Mouse (Mus musculus): ENCODE measurements around the gene Sec63.

Sec63 gene

DNA sequence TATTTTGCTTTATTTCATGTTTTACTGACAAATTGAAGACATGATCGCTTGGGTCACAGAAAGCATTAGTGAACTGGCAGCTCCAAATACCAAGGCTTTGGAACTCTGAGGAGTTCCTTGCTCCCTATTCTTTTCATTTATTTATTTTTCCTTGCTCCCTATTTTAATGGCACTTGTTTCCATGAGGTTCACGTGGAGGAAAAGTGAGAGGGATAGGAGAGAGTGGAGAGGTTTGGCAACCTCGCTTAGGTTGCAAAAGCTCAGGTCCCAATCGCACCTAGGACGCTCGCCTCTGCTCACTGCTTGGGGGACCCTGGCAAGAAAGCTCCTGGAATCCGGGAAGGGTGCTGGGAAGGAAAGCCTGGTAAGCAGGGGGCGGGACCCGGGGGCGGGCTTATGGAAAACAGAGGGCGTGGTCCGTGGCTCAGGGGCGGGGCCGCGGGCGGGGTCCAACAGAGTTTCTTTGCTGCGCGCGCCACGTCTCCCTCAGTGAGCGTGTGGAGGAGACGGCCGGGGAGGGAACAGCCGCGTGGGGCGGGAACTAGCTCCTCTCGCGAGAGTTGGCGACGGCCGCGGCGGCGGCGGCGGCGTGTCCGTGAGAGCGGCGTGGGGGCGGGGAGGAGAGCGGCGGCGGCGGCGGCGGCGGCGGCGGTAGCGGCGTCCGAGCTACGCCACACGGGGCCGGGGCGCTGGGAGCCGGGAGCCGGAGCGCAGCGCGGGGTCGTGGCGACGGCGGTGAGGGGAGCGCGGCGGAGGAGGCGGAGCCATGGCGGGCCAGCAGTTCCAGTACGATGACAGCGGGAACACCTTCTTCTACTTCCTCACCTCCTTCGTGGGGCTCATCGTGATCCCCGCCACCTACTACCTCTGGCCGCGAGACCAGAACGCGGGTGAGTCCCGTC lies at the start of gene Sec63:
Sec63 (plus strand) TSS at position 498 of the 902 bp plus-strand sequence.
- peak within 1 kb of the TSS; percentile 96 for H3K4me3 ChIP-seq (replicated peaks; ENCODE audit: low read length)
- H3K4me1 ChIP-seq (replicated peaks; ENCODE audit: low read depth, low read length), result peaks cover 32% of the 10 kb centered on the region
- no peaks in the 10 kb centered on the region for H3K36me3 ChIP-seq (ENCODE audit: insufficient read depth, low read length)
- no peak for TF ChIP-seq NANOG (IDR thresholded peaks at IDR 0.05; ENCODE audit: borderline replicate concordance, low read length)
- no peak for TF ChIP-seq CTCF (conservative IDR thresholded peaks at IDR 0.05; ENCODE audit: low read length)
- no peak for TF ChIP-seq POU5F1 (IDR thresholded peaks at IDR 0.05; ENCODE audit: borderline replicate concordance, low read length)
- H3K27me3 ChIP-seq (ENCODE audit: insufficient read depth, low read length), result no peaks in the 10 kb centered on the region
- H3K9me3 ChIP-seq (ENCODE audit: low read length), result peaks cover 4% of the 10 kb centered on the region; the same call in 1 of the 2 replicates

DNA sequence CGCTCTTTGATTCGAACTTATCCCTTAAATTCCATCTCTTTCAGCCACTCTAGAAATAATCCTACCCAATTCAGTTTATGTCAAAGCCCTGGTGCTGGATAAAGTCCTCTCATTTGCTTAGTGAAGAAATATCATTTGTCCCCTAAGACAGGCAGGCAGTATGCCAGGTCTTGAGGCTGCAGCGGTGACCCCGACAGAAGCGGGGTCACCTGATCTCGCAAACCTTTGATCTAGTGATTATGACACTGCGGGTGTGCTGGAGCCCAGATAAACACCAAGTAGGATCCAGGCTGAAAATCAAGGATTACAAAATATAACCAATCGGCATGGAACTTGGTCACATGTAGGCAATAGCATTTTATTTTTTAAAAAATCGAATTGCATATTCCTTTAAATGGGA lies 46.6 kb upstream of the Sec63 start:
- peaks cover 22% of the 10 kb centered on the region for H3K4me1 ChIP-seq (replicated peaks; ENCODE audit: low read depth, low read length)
- H3K36me3 ChIP-seq (ENCODE audit: insufficient read depth, low read length), result no peaks in the 10 kb centered on the region
- H3K4me3 ChIP-seq (replicated peaks; ENCODE audit: low read length), result no peak overlapping the region
- TF ChIP-seq POU5F1 (IDR thresholded peaks at IDR 0.05; ENCODE audit: borderline replicate concordance, low read length), result no peak
- no peak for TF ChIP-seq NANOG (IDR thresholded peaks at IDR 0.05; ENCODE audit: borderline replicate concordance, low read length)
- TF ChIP-seq CTCF (conservative IDR thresholded peaks at IDR 0.05; ENCODE audit: low read length), result no peak
- peaks cover 3% of the 10 kb centered on the region; the same call in 1 of the 2 replicates for H3K9me3 ChIP-seq (ENCODE audit: low read length)
- H3K27me3 ChIP-seq (ENCODE audit: insufficient read depth, low read length), result peaks cover 18% of the 10 kb centered on the region

DNA sequence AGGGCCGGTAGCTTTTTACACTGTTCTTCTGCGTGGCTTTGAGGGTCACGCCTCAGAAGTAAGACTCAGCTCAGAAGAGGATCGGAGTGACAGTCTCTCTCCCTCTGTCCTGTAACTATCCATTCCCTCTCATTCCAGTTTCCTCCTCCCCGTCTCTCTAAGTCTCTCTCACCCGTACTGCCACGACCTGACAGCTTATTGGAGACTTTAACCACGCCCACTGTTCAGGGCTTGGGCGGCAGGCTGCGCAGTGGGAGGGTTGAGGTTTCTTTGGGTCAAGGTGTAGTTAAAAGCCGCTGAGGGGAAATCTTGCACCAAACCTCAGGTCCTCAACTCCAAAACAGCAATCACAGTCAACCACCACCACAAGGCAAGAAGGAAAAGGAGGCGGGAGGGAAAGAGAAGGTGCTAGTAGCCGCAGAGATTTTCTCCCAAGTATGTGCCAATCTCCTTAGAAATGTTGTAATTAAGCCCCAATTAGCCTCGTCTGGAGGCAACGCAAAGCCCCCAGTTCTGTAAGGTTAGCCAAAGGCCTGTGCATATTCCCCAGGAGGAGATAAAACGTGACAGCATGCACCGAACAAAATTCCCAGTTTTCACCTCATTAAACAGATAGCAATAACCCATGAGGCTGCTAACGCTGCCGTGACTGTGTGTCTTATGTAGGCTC lies 45.8 kb upstream of the Sec63 start:
- Histone ChIP-seq H3K4me1 (replicated peaks; ENCODE audit: low read depth, low read length) (peaks cover 22% of the 10 kb centered on the region), H3K27me3 (ENCODE audit: insufficient read depth, low read length) (peaks cover 18% of the 10 kb centered on the region), H3K9me3 (ENCODE audit: low read length) (no peaks in the 10 kb centered on the region), H3K4me3 (replicated peaks; ENCODE audit: low read length) (no peak overlapping the region), H3K36me3 (ENCODE audit: insufficient read depth, low read length) (no peaks in the 10 kb centered on the region)
- TF ChIP-seq CTCF (conservative IDR thresholded peaks at IDR 0.05; ENCODE audit: low read length) (no peak), NANOG (IDR thresholded peaks at IDR 0.05; ENCODE audit: borderline replicate concordance, low read length) (no peak), POU5F1 (IDR thresholded peaks at IDR 0.05; ENCODE audit: borderline replicate concordance, low read length) (no peak)

DNA sequence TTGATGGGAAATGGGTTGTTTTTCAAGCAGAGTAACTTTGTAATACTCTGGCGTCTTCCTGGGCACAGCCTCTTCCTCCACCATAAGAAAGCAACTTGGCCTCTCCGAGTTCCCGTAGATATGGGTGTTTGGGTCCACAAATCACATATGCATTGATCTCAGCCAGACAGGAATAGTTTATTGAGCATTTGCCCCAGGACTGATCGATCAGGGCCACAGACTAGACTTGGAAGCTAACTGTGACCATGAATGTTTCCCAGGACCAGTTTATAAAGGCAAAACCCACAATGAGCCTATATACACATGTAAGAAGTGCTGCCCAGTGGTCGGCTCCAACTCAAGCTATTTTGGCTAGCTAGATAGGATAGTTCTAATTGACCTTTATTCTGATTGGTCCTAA lies 39.2 kb upstream of the Sec63 start:
- TF ChIP-seq CTCF (conservative IDR thresholded peaks at IDR 0.05; ENCODE audit: low read length), result no peak
- no peak for TF ChIP-seq NANOG (IDR thresholded peaks at IDR 0.05; ENCODE audit: borderline replicate concordance, low read length)
- no peak for TF ChIP-seq POU5F1 (IDR thresholded peaks at IDR 0.05; ENCODE audit: borderline replicate concordance, low read length)
- Histone ChIP-seq H3K4me3 (replicated peaks; ENCODE audit: low read length) (no peak overlapping the region), H3K36me3 (ENCODE audit: insufficient read depth, low read length) (no peaks in the 10 kb centered on the region), H3K9me3 (ENCODE audit: low read length) (no peaks in the 10 kb centered on the region), H3K4me1 (replicated peaks; ENCODE audit: low read depth, low read length) (peaks cover 6% of the 10 kb centered on the region), H3K27me3 (ENCODE audit: insufficient read depth, low read length) (peaks cover 5% of the 10 kb centered on the region; the same call in 1 of the 2 replicates)

DNA sequence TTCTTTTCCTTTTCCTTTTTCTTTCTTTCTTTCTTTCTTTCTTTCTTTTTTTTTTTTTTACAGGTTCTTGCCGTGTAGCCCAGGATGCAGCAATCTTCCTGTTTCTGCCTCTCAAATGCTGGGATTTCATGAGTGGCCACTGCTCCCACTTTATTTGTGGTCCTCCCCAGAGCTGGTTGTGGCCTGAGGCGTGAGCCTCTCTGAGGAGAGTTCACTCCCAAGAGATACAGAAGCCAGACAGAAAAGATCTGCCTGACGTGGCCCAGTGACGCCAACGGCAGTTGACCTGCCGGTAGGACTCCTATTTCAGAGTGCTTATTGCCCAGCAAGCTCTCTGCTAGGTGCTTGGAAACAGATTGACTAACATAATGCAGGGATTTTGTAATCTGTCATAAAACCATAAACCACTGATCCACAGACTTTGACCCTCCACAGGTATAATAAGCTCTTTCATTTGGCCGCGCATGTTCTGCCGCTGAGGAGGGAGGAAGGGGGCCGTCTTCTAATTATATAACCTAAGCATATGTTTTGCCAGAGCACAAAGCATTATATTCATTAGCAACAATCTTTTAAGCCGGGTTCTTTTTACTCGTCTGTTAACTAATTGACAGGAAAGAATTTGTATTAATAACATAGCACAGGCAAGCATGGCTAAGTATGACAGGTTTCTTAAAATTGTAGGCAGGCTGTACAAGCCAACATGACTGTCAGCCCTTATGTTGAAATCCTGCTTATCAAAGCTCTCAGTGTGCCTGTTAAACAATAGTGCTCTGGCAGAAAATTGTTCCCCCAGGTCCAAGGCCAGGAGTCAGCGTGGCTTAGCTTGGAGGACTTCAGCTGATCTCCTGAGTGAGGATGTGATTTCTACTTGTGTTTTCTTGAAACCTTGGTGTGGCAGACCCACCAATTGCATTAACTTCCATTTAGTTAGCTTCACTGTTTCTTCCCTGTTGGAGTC lies 37.7 kb upstream of the Sec63 start:
- no peaks in the 10 kb centered on the region for H3K36me3 ChIP-seq (ENCODE audit: insufficient read depth, low read length)
- peaks cover 6% of the 10 kb centered on the region for H3K4me1 ChIP-seq (replicated peaks; ENCODE audit: low read depth, low read length)
- H3K9me3 ChIP-seq (ENCODE audit: low read length), result no peaks in the 10 kb centered on the region
- no peak for TF ChIP-seq POU5F1 (IDR thresholded peaks at IDR 0.05; ENCODE audit: borderline replicate concordance, low read length)
- H3K4me3 ChIP-seq (replicated peaks; ENCODE audit: low read length), result no peak overlapping the region
- H3K27me3 ChIP-seq (ENCODE audit: insufficient read depth, low read length), result no peaks in the 10 kb centered on the region; the same call in 1 of the 2 replicates

DNA sequence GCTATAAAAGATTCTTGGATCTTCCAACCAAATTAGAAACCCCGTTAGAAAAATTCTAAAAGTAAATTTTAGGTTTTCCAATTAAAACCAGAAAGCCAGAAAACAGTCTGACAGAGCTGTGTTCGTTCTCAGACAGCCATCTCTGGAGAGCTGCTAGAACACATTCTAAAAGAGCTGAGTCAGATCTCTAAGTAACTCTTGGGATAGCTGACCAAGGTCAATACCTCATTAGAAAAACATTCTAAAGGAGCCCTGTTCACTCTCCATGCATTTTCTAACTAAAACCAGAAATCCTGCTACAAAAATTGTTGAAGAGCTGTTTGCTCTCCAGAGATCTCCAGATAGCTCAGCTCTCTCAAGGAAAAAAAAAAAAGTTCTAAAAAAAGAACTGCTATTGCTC lies 31.7 kb upstream of the Sec63 start:
- TF ChIP-seq POU5F1 (IDR thresholded peaks at IDR 0.05; ENCODE audit: borderline replicate concordance, low read length) (no peak), CTCF (conservative IDR thresholded peaks at IDR 0.05; ENCODE audit: low read length) (no peak), NANOG (IDR thresholded peaks at IDR 0.05; ENCODE audit: borderline replicate concordance, low read length) (no peak)
- no peaks in the 10 kb centered on the region for H3K9me3 ChIP-seq (ENCODE audit: low read length)
- no peaks in the 10 kb centered on the region for H3K36me3 ChIP-seq (ENCODE audit: insufficient read depth, low read length)
- peaks cover 6% of the 10 kb centered on the region; the same call in 1 of the 2 replicates for H3K4me1 ChIP-seq (replicated peaks; ENCODE audit: low read depth, low read length)
- H3K4me3 ChIP-seq (replicated peaks; ENCODE audit: low read length), result no peak overlapping the region
- H3K27me3 ChIP-seq (ENCODE audit: insufficient read depth, low read length), result no peaks in the 10 kb centered on the region

DNA sequence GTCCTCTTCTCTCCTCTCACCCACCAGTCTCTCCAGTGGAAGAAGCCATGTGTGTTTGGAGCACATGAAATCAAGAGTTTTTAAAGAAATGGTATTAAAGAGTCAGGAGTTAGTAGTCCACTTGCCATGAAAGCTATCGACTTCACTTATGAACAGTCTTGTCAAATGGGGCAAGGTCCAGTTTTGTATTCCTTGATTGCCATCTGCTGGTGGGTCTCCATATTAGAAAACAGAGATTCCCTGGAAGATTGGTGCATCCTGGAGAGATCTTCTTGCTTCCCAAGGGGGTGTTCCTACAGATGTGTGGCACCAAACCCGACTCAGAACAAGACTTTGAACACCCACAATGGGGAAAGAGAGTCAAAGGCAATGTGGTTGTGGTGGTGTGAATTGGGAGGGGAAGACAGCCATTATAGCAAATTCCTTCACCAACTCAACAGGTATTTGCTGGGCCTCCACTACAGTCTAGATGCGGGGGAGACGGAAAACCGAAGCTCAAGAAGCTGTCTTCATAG lies 26.7 kb upstream of the Sec63 start:
- Histone ChIP-seq H3K4me3 (replicated peaks; ENCODE audit: low read length) (no peak overlapping the region), H3K9me3 (ENCODE audit: low read length) (peaks cover 5% of the 10 kb centered on the region; the same call in 1 of the 2 replicates), H3K4me1 (replicated peaks; ENCODE audit: low read depth, low read length) (peaks cover 5% of the 10 kb centered on the region; the same call in 1 of the 2 replicates), H3K36me3 (ENCODE audit: insufficient read depth, low read length) (no peaks in the 10 kb centered on the region), H3K27me3 (ENCODE audit: insufficient read depth, low read length) (no peaks in the 10 kb centered on the region)
- peak; percentile 14 for TF ChIP-seq CTCF (conservative IDR thresholded peaks at IDR 0.05; ENCODE audit: low read length)
- TF ChIP-seq NANOG (IDR thresholded peaks at IDR 0.05; ENCODE audit: borderline replicate concordance, low read length), result no peak
- TF ChIP-seq POU5F1 (IDR thresholded peaks at IDR 0.05; ENCODE audit: borderline replicate concordance, low read length), result no peak

Data from E14TG2a.4 (cell line).